Mouse (Mus musculus) E14TG2a.4 (cell line): ENCODE measurements around the gene Arvcf.

Source experiments
- CTCF ChIP-seq: conservative IDR thresholded peaks from 2 replicates; pipeline ENCODE4 v1.5.1; 2014; ENCODE audit warnings: low read length
- NANOG ChIP-seq: IDR thresholded peaks from 2 replicates; pipeline ENCODE4 v1.6.1; 2014; ENCODE audit warnings: borderline replicate concordance, low read length, mixed read lengths

GRCm38 (mm10) chr16:18387704-18388582 lies 40.0 kb downstream of the Arvcf start:
- TF ChIP-seq CTCF: no peak
- TF ChIP-seq NANOG: no peak
